Mouse (Mus musculus): ENCODE measurements around the gene 1600002K03Rik. TPM values are rescaled to one million over a fixed set of nuclear protein-coding genes. Genes with fewer than 3 reads are reported as not detected.

Gene 1600002K03Rik
- polyA plus RNA-seq, 1 experiment from 2014 or later, result 11.2 TPM

DNA sequence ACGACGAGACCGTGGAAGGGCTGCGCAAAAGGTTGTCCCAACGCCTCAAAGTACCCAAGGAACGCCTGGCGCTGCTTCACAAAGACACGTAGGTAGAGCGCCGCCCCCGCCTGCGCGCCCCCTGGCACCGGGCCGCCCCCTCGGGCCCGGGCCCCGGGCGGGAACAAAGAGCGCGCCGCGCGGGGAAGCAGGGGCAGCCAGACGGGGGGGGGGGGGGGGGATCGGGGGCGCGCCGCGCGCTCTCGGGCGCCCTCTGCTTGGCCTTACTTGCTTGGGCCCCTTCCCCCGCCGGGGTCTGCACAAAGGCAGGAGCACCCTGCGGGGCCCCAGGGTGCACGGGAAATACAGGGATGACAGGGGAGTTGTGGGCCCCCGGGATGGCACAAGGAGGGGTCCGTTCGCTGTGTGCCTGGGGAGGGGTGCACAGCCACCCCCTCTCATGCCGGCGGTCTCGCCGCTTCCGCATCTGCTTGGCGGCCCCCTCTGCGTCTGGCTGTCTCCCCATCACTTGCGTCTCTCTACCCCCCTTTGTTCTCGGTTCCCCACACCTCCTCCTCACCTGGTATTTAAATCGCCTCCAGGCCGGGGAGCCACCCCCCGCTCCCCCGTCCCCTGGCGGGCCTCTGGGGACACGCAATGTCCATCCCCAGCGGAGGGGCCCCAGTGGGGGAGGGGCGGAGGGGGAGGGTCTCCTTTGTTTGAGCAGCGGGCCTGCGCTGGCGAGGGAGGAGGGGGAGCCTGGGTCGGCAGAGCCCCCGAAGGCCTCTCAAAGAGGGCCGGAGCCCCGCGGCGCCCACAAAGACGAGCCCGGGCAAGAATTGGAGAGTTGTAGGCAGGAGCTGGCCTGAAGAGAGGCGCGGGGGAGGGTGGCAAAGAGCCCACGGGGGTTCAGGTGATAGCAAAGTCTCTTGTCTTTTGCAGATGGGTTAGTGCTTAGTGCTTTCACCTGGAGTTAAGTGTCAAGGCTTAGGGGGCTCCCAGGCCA lies 22.2 kb upstream of the 1600002K03Rik start:
- Histone ChIP-seq H3K27me3 (no peaks in the 10 kb centered on the region), H3K36me3 (peaks cover 60% of the 10 kb centered on the region), H3K4me1 (peaks cover 67% of the 10 kb centered on the region), H3K9ac (peak overlapping the region; percentile 97), H3K4me2 (peak overlapping the region; percentile 77), H3K27ac (peak overlapping the region; percentile 100), H3K9me3 (replicated peaks) (no peaks in the 10 kb centered on the region), H3K4me3 (replicated peaks) (peak overlapping the region; percentile 89)
- no peak for ATAC-seq (replicated peaks; ENCODE audit: low FRiP score)
- under 1% methylated on average over 62 of the region's 71 CpGs for WGBS

DNA sequence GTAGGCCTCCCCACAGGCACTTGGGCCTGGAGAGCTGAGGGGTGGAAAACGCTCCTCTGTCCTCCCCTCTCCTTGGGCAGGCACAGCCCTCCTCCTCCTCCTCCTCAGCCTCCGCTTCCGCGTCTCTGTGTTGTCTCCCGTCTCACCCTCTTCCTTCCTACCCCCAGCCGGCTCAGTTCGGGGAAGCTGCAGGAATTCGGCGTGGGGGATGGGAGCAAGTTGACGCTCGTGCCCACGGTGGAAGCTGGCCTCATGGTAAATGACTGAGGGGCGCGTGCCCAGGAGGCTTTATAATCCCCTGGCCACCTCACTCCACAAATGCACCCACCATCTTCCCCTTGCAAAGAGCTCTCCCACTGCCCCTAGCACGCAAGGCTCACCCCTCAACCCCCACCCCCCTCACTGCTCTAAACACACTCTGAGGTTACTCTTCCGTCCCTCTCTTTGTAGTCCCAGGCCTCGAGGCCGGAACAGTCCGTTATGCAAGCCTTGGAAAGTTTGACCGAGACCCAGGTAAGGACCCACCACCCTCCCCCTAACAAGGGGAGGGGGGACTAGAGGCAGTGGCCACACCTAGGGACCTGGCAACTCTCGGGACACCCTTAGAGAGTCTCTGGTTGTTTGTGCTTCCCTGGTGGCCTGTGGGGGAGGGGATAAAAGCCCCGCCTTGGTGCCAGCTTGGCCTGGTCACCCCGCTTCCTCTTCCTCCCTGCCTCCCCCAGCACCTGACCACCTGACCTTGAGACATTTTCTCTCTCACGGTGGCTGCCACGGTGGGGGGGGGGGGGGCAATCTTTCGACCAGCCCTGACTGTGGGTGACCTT lies 21.3 kb upstream of the 1600002K03Rik start:
- Histone ChIP-seq H3K4me3 (replicated peaks) (peak overlapping the region; percentile 89), H3K27ac (peak overlapping the region; percentile 100), H3K27me3 (no peaks in the 10 kb centered on the region), H3K9ac (peak overlapping the region; percentile 97), H3K4me1 (peaks cover 67% of the 10 kb centered on the region), H3K9me3 (replicated peaks) (no peaks in the 10 kb centered on the region), H3K4me2 (peak overlapping the region; percentile 77), H3K36me3 (peaks cover 60% of the 10 kb centered on the region)
- WGBS, result under 1% methylated on average over 26 of the region's 26 CpGs
- ATAC-seq (replicated peaks; ENCODE audit: low FRiP score), result no peak

DNA sequence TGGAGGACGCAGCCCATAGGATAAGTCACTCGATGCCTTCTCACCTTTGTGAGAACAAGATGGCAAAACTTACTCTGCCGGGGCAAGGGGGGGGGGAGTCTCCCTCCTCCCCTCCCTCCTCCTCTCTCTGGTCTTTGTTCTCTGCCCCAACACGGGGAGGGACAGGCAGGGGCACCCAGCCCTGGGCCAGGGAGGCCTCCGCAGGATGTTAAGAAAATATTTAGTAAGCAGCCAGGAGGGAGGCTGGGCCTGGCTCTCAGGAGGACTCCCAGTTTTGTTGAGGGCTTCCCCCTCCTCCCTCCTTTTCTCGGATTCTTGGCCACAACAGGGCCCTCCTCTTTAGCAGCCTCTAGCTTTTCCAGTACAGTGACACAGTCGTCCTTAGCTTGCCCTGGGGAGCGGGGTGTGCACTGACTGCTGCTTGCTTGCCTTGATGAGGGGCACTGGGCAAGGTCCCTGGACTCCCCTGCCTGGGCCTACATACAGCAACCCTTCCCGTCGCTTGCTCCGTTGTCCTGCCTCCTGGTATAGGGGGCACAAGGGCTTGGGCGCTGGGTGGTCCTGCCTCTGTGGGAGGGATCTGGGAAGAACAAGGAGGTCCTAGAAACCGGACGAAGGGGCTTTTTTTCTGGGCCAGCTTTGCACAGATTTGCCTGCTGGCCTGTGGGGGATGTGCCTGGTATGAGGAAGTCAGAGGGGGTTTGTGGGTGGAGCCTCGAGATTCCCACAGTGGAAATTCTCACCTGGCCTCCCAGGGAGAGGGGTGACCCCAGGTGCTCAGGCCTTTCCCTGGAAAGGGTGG lies 20.5 kb upstream of the 1600002K03Rik start:
- no peaks in the 10 kb centered on the region for H3K9me3 ChIP-seq (replicated peaks)
- WGBS, result 3% methylated on average over 15 of the region's 15 CpGs
- peaks cover 67% of the 10 kb centered on the region for H3K4me1 ChIP-seq
- no peak for ATAC-seq (replicated peaks; ENCODE audit: low FRiP score)
- H3K27me3 ChIP-seq, result no peaks in the 10 kb centered on the region
- H3K4me2 ChIP-seq, result peak overlapping the region; percentile 77
- peaks cover 62% of the 10 kb centered on the region for H3K36me3 ChIP-seq
- peak overlapping the region; percentile 100 for H3K27ac ChIP-seq
- H3K9ac ChIP-seq, result peak overlapping the region; percentile 97
- peak overlapping the region; percentile 89 for H3K4me3 ChIP-seq (replicated peaks)

DNA sequence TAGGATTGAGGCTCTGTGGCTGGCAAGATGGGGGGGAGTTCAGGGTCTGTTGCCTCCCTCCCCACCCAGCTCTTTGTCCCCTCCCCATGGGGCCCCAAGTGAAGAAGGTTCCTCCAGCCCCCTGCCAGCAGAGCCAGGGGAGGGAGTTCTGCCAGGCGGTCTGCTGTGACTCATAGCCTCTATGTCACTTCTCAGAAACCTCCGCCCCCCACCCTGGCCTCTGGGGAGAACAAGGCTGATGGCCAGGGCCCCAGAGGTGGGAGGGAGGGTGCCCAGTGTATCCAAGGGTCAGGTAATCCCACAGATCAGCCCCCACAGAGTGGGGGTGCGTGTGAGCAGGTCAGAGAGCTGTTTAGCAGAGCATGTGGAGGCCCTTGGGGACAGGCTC lies 19.9 kb upstream of the 1600002K03Rik start:
- no peak for ATAC-seq (replicated peaks; ENCODE audit: low FRiP score)
- Histone ChIP-seq H3K27ac (peak overlapping the region; percentile 100), H3K4me2 (peak overlapping the region; percentile 77), H3K9me3 (replicated peaks) (no peaks in the 10 kb centered on the region), H3K9ac (peak overlapping the region; percentile 97), H3K27me3 (no peaks in the 10 kb centered on the region), H3K36me3 (peaks cover 66% of the 10 kb centered on the region), H3K4me3 (replicated peaks) (peak overlapping the region; percentile 89), H3K4me1 (peaks cover 66% of the 10 kb centered on the region)
- WGBS, result 15% methylated on average over 3 of the region's 3 CpGs

DNA sequence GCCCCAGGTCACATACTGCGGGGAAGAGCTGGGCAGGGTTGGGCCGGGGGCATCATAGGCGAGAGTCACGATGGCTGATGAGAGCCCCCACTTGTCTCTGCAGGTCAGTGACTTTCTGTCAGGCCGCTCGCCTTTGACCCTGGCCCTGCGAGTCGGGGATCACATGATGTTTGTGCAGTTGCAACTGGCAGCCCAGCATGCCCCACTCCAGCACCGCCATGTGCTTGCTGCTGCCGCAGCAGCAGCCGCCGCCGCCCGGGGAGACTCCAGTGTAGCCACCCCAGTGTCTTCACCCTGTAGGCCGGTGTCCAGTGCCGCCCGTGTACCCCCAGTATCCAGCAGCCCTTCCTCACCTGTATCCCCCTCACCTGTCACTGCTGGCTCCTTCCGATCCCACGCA lies 19.0 kb upstream of the 1600002K03Rik start:
- ATAC-seq (replicated peaks; ENCODE audit: low FRiP score), result no peak
- H3K36me3 ChIP-seq, result peaks cover 66% of the 10 kb centered on the region
- H3K9me3 ChIP-seq (replicated peaks), result no peaks in the 10 kb centered on the region
- H3K9ac ChIP-seq, result peak overlapping the region; percentile 97
- no peaks in the 10 kb centered on the region for H3K27me3 ChIP-seq
- H3K4me3 ChIP-seq (replicated peaks), result peak overlapping the region; percentile 89
- peak overlapping the region; percentile 77 for H3K4me2 ChIP-seq
- H3K4me1 ChIP-seq, result peaks cover 72% of the 10 kb centered on the region
- H3K27ac ChIP-seq, result peak overlapping the region; percentile 100
- WGBS, result 68% methylated on average over 19 of the region's 19 CpGs

DNA sequence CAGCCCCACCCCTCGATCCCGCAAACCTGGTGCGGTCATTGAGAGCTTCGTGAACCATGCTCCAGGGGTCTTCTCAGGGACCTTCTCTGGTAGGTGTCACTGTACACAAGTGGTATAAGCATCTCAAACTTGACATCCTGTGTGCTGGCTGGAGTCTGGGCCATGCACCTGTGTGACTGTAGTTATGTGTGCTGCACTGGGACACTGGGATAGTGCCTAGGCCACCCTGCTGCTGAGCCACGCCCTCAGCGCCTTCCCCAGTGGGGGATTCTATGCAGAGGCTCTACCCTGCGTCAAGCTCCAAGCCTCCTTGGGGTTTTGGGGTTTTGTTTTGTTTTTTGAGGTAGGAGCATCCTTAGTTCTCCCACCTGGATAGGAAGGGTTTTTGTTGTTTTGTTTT lies 18.4 kb upstream of the 1600002K03Rik start:
- ATAC-seq (replicated peaks; ENCODE audit: low FRiP score), result no peak
- 82% methylated on average over 7 of the region's 7 CpGs for WGBS
- Histone ChIP-seq H3K27ac (peak overlapping the region; percentile 100), H3K4me1 (peaks cover 79% of the 10 kb centered on the region), H3K4me3 (replicated peaks) (no peak overlapping the region; the same call in 1 of the 2 replicates), H3K36me3 (peaks cover 66% of the 10 kb centered on the region), H3K9me3 (replicated peaks) (no peaks in the 10 kb centered on the region), H3K9ac (0 out of 2 replicates have a peak overlapping the region, but pooled peaks have one; percentile 97), H3K27me3 (no peaks in the 10 kb centered on the region), H3K4me2 (peak overlapping the region; percentile 77; the same call in 1 of the 2 replicates)

DNA sequence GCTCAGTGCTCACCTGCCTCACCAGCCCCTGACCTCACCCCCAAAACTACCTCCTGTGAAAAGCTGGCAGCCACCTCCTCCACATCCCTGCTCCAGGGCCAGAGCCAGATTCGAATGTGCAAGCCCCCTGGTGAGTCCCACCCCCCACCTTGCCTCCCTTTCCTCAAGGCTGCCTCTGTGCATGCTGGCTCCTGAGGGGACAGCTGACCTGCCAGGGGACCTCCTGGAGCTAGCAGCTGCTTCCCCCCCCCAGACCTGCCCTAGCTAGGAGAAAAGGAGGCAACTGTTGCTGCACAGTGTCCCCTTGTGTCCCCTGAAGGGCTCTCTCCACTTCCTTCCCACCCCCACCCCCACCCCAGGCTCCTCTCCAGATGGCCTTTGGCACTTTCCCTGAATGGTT lies 17.5 kb upstream of the 1600002K03Rik start:
- peak overlapping the region; percentile 5; the same call in 1 of the 2 replicates for H3K4me3 ChIP-seq (replicated peaks)

DNA sequence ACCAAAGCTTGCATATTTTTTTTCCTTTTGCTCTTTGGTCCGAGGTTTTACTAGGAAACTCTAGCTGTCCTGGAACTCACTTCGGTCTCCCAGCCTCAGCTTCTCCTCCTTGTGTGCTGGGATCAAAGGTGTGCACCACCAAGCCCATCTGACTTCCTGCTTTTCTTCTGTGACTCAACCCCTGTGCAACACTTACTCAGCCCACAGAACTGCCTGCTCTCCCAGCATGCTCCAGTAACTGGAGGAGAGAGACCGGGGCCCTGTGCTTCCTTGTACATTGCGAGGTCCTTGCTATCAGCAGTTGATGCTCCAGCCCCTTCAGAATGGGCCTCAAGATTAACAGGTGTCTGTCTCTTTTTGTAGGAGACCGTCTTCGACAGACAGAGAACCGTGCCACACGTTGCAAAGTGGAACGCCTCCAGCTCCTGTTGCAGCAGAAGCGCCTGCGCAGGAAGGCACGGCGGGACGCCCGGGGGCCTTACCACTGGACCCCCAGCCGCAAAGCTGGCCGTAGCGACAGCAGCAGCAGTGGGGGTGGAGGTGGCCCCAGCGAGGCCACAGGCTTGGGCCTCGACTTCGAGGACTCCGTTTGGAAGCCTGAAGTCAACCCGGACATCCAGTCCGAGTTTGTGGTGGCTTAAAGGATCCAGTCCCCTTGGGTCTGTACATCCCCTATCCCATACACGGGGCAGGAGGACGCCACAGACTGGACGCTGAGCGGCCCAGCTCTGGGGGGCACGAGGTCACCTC lies 16.6 kb upstream of the 1600002K03Rik start:
- Histone ChIP-seq H3K27ac (peak overlapping the region; percentile 100), H3K27me3 (no peaks in the 10 kb centered on the region), H3K9ac (0 out of 2 replicates have a peak overlapping the region, but pooled peaks have one; percentile 14), H3K9me3 (replicated peaks) (no peaks in the 10 kb centered on the region), H3K4me3 (replicated peaks) (no peak overlapping the region), H3K4me1 (peaks cover 94% of the 10 kb centered on the region), H3K36me3 (peaks cover 65% of the 10 kb centered on the region), H3K4me2 (peak overlapping the region; percentile 17; the same call in 1 of the 2 replicates)
- ATAC-seq (replicated peaks; ENCODE audit: low FRiP score), result no peak
- WGBS, result 75% methylated on average over 29 of the region's 29 CpGs

More for the DNA sequence above, 17.5 kb upstream of the 1600002K03Rik start:
- ATAC-seq (replicated peaks; ENCODE audit: low FRiP score), result no peak
- 50% methylated on average over 1 of the region's 1 CpGs for WGBS
- H3K9me3 ChIP-seq (replicated peaks), result no peaks in the 10 kb centered on the region
- H3K4me1 ChIP-seq, result peaks cover 85% of the 10 kb centered on the region
- H3K27me3 ChIP-seq, result no peaks in the 10 kb centered on the region
- H3K36me3 ChIP-seq, result peaks cover 66% of the 10 kb centered on the region
- no peak overlapping the region for H3K4me2 ChIP-seq
- H3K9ac ChIP-seq, result no peak overlapping the region
- peak overlapping the region; percentile 100 for H3K27ac ChIP-seq

DNA sequence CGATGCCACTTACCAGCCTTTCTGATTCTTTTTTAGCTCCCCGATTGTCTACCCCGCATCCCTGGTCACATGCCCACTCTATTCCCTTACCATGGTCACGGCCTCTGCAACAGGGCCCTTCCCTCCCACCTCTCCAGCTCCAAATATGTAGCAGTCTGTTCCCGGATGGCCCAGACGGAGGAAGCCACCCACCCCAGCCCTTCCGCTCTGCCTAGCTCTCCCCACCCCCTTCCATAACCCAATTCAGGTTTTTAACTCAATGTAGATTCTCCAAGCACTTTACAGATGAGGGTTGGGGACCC lies 16.0 kb upstream of the 1600002K03Rik start:
- no peak for ATAC-seq (replicated peaks; ENCODE audit: low FRiP score)
- H3K4me2 ChIP-seq, result peak overlapping the region; percentile 17; the same call in 1 of the 2 replicates
- H3K4me1 ChIP-seq, result peaks cover 96% of the 10 kb centered on the region
- H3K9me3 ChIP-seq (replicated peaks), result no peaks in the 10 kb centered on the region
- 52% methylated on average over 7 of the region's 7 CpGs for WGBS
- H3K4me3 ChIP-seq (replicated peaks), result no peak overlapping the region
- H3K9ac ChIP-seq, result 0 out of 2 replicates have a peak overlapping the region, but pooled peaks have one; percentile 14
- H3K27me3 ChIP-seq, result no peaks in the 10 kb centered on the region
- peaks cover 60% of the 10 kb centered on the region for H3K36me3 ChIP-seq
- H3K27ac ChIP-seq, result peak overlapping the region; percentile 100

DNA sequence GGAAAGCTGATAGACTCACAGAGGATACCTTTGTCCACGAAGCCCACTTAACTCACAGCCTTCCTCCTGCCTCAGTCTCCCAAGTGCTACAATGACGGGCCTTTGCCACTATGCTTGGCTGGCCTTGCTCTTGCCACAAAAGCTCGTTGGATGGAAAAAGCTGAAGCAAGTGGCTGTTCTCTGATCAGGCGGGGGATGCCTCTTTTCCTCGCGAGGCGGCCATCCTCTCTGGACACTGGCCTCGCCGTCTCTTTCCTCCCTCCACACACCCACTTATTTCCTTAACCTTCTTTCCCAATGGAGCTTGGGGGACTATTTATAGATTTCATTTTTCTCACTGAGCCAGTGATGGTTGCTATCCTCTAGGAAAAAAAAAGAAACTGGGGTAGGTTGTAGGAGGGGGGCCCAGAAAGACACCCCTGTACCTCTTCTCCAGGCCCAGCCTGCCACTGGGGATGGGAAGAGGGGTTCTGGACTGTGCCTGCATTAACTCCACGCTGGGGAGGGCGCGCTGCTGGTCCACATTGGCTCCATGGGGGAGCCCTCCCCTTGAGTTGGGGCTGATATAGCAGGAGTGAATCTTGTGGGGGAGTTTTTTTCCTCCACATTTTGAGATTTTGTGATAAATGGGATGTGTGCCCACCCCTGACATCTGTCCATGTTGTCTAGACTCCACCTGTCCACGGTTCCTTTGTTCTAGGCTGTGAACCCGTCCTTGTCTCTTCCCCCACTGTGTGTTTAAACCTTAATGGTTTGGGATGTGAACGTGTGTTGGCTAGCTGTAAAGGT lies 15.4 kb upstream of the 1600002K03Rik start:
- Histone ChIP-seq H3K27ac (peak overlapping the region; percentile 100), H3K4me3 (replicated peaks) (no peak overlapping the region), H3K27me3 (no peaks in the 10 kb centered on the region), H3K9ac (peak overlapping the region; percentile 14; the same call in 1 of the 2 replicates), H3K36me3 (peaks cover 54% of the 10 kb centered on the region), H3K4me2 (peak overlapping the region; percentile 15; the same call in 1 of the 2 replicates), H3K4me1 (peaks cover 96% of the 10 kb centered on the region), H3K9me3 (replicated peaks) (no peaks in the 10 kb centered on the region)
- no peak for ATAC-seq (replicated peaks; ENCODE audit: low FRiP score)
- WGBS, result 54% methylated on average over 15 of the region's 15 CpGs
